ENCODE assay signal across 12 mouse cellular contexts in the genomic region with DNA sequence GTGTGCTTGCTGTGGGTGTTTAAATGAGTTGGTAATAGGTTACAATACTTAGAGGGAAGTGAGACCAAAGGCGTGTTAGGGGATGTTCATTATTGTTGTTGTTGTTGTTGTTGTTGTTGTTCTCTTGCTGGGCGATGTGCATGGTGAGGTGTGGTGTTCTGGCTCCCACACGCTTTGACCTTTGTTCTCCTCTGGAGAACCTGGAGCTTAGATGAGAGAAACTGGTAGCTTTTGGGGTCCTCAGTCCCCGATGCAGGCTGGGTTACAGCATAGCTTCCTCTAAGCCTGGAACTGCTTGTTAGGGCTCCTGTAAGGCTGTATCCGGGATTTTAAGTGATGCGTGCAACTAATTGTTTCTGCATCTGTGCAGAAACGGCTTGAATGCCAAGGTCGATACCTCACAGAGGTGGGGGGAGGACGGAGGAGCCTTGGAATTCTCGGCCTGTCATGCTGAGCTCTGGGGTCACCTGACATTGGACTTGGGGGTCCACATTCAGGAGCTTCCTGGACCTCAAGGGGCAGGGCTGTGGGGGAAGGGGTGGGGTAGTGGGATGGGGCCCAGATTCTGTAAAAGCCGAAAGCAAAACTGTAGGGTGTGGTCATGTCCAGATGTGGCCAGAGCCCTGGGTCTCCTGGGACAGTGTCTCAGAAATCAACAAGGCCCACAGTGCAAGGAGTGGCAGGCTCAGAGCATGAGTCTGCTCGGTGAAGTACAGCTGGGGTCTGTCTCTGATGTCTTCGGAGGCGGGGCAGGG. TPM values are rescaled to one million over a fixed set of nuclear protein-coding genes. Genes with fewer than 3 reads are reported as not detected.
A peak's percentile ranks its signal among the peaks of the same experiment; 100 is the strongest.
DNase-seq lines count a peak whose midpoint lies in the region; ATAC-seq and TF ChIP-seq lines count a peak whose summit lies in the region.
"Had no signal": no experiment of that assay in that cellular context is flagged by ENCODE, and none has a peak within 500 bp of the region (broad histone marks: within the 10 kb centered on the region; RNA-seq: fewer than 3 reads in every experiment).

No protein-coding gene starts in this region.

- H3K27me3 ChIP-seq in megakaryocyte, embryonic 14.5 days (replicated peaks), result peaks cover 42% of the 10 kb centered on the region
- H3K27me3 ChIP-seq in heart, postnatal 0 days (ENCODE audit: control insufficient read depth, insufficient read depth, low read length), result peaks cover 11% of the 10 kb centered on the region
- 0 out of 2 replicates have a peak, but pooled peaks cover 2% of the 10 kb centered on the region for H3K27me3 ChIP-seq in stomach, postnatal 0 days (ENCODE audit: control insufficient read depth, insufficient read depth, low read length)

- peaks cover 81% of the 10 kb centered on the region for H3K4me1 ChIP-seq in megakaryocyte, embryonic 14.5 days
- H3K4me1 ChIP-seq in heart, postnatal 0 days (ENCODE audit: control insufficient read depth, insufficient read depth), result 0 out of 2 replicates have a peak, but pooled peaks cover 19% of the 10 kb centered on the region
- H3K4me1 ChIP-seq in stomach, postnatal 0 days (replicated peaks; ENCODE audit: control insufficient read depth, insufficient read depth), result no peaks in the 10 kb centered on the region

- DNase-seq in MN1 (ENCODE audit: low spot score), result peak; percentile 67
- DNase-seq in heart, postnatal 0 days (ENCODE audit: low spot score), result no peak
- no peak for DNase-seq in stomach, postnatal 0 days (ENCODE audit: low spot score)
- DNase-seq in retina, postnatal 1 day, result no peak
- DNase-seq in kidney, postnatal 36 days, result no peak
- DNase-seq: cerebellum, adult 9-11 months; kidney, adult 11 months; layer of hippocampus, postnatal 36 days; right cerebral cortex, adult 18-20 months had no signal

- H3K36me3 ChIP-seq in megakaryocyte, embryonic 14.5 days (replicated peaks; ENCODE audit: low read length), result peaks cover 22% of the 10 kb centered on the region
- H3K36me3 ChIP-seq in heart, postnatal 0 days (replicated peaks; ENCODE audit: control insufficient read depth, insufficient read depth, low read length), result no peaks in the 10 kb centered on the region
- no peaks in the 10 kb centered on the region for H3K36me3 ChIP-seq in stomach, postnatal 0 days (ENCODE audit: control insufficient read depth, insufficient read depth, low read length)

- H3K4me3 ChIP-seq in megakaryocyte, embryonic 14.5 days (replicated peaks), result peak overlapping the region; percentile 11
- H3K4me3 ChIP-seq in heart, postnatal 0 days (ENCODE audit: low read depth, low read length), result no peak overlapping the region
- H3K4me3 ChIP-seq in stomach, postnatal 0 days (ENCODE audit: low read depth, low read length), result no peak overlapping the region

- ATAC-seq in megakaryocyte, adult 5-6 weeks (ENCODE audit: poor library complexity, severe bottlenecking), result no peak
- ATAC-seq in heart, postnatal 0 days (ENCODE audit: insufficient read depth, low read depth), result 0 out of 2 replicates have a peak, but pooled peaks have one; percentile 20
- peak; percentile 6; the same call in 1 of the 2 replicates for ATAC-seq in stomach, postnatal 0 days (ENCODE audit: low FRiP score, low TSS enrichment)

- TF ChIP-seq CTCF in heart, postnatal 0 days (IDR thresholded peaks at IDR 0.05; ENCODE audit: low read depth), result no peak
- no peak for TF ChIP-seq CTCF in stomach, postnatal 0 days (IDR thresholded peaks at IDR 0.05; ENCODE audit: low read depth)

- 68% methylated on average over 14 of the region's 14 CpGs for WGBS in heart, postnatal 0 days
- WGBS in stomach, postnatal 0 days, result 69% methylated on average over 14 of the region's 14 CpGs

- H3K27ac ChIP-seq in heart, postnatal 0 days (ENCODE audit: low read depth), result no peak overlapping the region
- no peak overlapping the region for H3K27ac ChIP-seq in stomach, postnatal 0 days (replicated peaks)

- no peak overlapping the region for H3K9ac ChIP-seq in heart, postnatal 0 days (replicated peaks; ENCODE audit: low read depth, low read length)
- no peak overlapping the region for H3K9ac ChIP-seq in stomach, postnatal 0 days (ENCODE audit: low read length)

- 0 out of 2 replicates have a peak overlapping the region, but pooled peaks have one; percentile 20 for H3K4me2 ChIP-seq in heart, postnatal 0 days (ENCODE audit: low read depth, low read length)
- no peak overlapping the region for H3K4me2 ChIP-seq in stomach, postnatal 0 days (replicated peaks; ENCODE audit: low read depth)

- H3K9me3 ChIP-seq in megakaryocyte, embryonic 14.5 days, result no peaks in the 10 kb centered on the region
- no peaks in the 10 kb centered on the region for H3K9me3 ChIP-seq in heart, postnatal 0 days (replicated peaks; ENCODE audit: control insufficient read depth, low read length)
- no peaks in the 10 kb centered on the region for H3K9me3 ChIP-seq in stomach, postnatal 0 days (ENCODE audit: control insufficient read depth, low read length)

- no peak for TF ChIP-seq EP300 in heart, postnatal 0 days (IDR thresholded peaks at IDR 0.05; ENCODE audit: low read depth)
- TF ChIP-seq EP300 in stomach, postnatal 0 days (optimal IDR thresholded peaks at IDR 0.05), result no peak

RNA-seq across cellular contexts. Expression of gene Fmnl1, which starts 5.0 kb away (rescaled TPM):
- polyA plus RNA-seq in megakaryocyte, embryonic 14.5 days (2012; ENCODE audit: insufficient read depth, low replicate concordance), result 25.5 and 36.6 TPM in 2 replicates
- total RNA-seq in megakaryocyte, adult 5-6 weeks (2015), result 387 and 407 TPM in 2 replicates
- 126 and 152 TPM in 2 replicates for total RNA-seq in megakaryocyte, adult 5-6 weeks (2017)
- 2.2 and 3.4 TPM in 2 replicates for total RNA-seq in heart, postnatal 0 days (2014; rRNA removed; ENCODE audit: low replicate concordance)
- polyA plus RNA-seq in heart, postnatal 0 days (2015; fragmentation: Nextera tagmentation; extraction: Ambion mirVana), result 0.91 and 1.1 TPM in 2 replicates
- 0.86 and 1.1 TPM in 2 replicates for polyA plus RNA-seq in stomach, postnatal 0 days (2015; fragmentation: Nextera tagmentation; extraction: Ambion mirVana)

RNA-seq across cellular contexts. Expression of gene 1700023F06Rik, which starts 32.5 kb away (rescaled TPM):
- not detected in 2 replicates for polyA plus RNA-seq in megakaryocyte, embryonic 14.5 days (2012; ENCODE audit: insufficient read depth, low replicate concordance)
- not detected in 2 replicates for total RNA-seq in megakaryocyte, adult 5-6 weeks (2015)
- not detected in 2 replicates for total RNA-seq in megakaryocyte, adult 5-6 weeks (2017)
- not detected in 2 replicates for total RNA-seq in heart, postnatal 0 days (2014; rRNA removed; ENCODE audit: low replicate concordance)
- 0.10 TPM in 1 of 2 replicates, not detected in the other for polyA plus RNA-seq in heart, postnatal 0 days (2015; fragmentation: Nextera tagmentation; extraction: Ambion mirVana)
- polyA plus RNA-seq in stomach, postnatal 0 days (2015; fragmentation: Nextera tagmentation; extraction: Ambion mirVana), result 1.0 and 1.7 TPM in 2 replicates

RNA-seq across cellular contexts. Expression of gene Spata32, which starts 42.4 kb away (rescaled TPM):
- polyA plus RNA-seq in megakaryocyte, embryonic 14.5 days (2012; ENCODE audit: insufficient read depth, low replicate concordance), result not detected in 2 replicates
- not detected in 2 replicates for total RNA-seq in megakaryocyte, adult 5-6 weeks (2015)
- not detected in 2 replicates for total RNA-seq in megakaryocyte, adult 5-6 weeks (2017)
- not detected in 2 replicates for total RNA-seq in heart, postnatal 0 days (2014; rRNA removed; ENCODE audit: low replicate concordance)
- not detected in 2 replicates for polyA plus RNA-seq in heart, postnatal 0 days (2015; fragmentation: Nextera tagmentation; extraction: Ambion mirVana)
- not detected in 2 replicates for polyA plus RNA-seq in stomach, postnatal 0 days (2015; fragmentation: Nextera tagmentation; extraction: Ambion mirVana)
- polyA plus RNA-seq: lung, embryonic 16.5 days had no signal

RNA-seq across cellular contexts. Expression of gene Hexim2, which starts 43.6 kb away (rescaled TPM):
- 73.5 and 168 TPM in 2 replicates for polyA plus RNA-seq in megakaryocyte, embryonic 14.5 days (2012; ENCODE audit: insufficient read depth, low replicate concordance)
- 0.25 and 1.8 TPM in 2 replicates for total RNA-seq in megakaryocyte, adult 5-6 weeks (2015)
- 1.0 and 2.1 TPM in 2 replicates for total RNA-seq in megakaryocyte, adult 5-6 weeks (2017)
- total RNA-seq in heart, postnatal 0 days (2014; rRNA removed; ENCODE audit: low replicate concordance), result 1.6 and 1.7 TPM in 2 replicates
- 4.2 and 4.9 TPM in 2 replicates for polyA plus RNA-seq in heart, postnatal 0 days (2015; fragmentation: Nextera tagmentation; extraction: Ambion mirVana)
- polyA plus RNA-seq in stomach, postnatal 0 days (2015; fragmentation: Nextera tagmentation; extraction: Ambion mirVana), result 3.7 and 4.4 TPM in 2 replicates

RNA-seq across cellular contexts. Expression of gene Hexim1, which starts 59.8 kb away (rescaled TPM):
- polyA plus RNA-seq in megakaryocyte, embryonic 14.5 days (2012; ENCODE audit: insufficient read depth, low replicate concordance), result 24.4 and 98.1 TPM in 2 replicates
- 10.1 TPM in 2 replicates for total RNA-seq in megakaryocyte, adult 5-6 weeks (2015)
- 17.0 and 24.6 TPM in 2 replicates for total RNA-seq in megakaryocyte, adult 5-6 weeks (2017)
- total RNA-seq in heart, postnatal 0 days (2014; rRNA removed; ENCODE audit: low replicate concordance), result 9.0 and 11.0 TPM in 2 replicates
- 3.2 and 3.3 TPM in 2 replicates for polyA plus RNA-seq in heart, postnatal 0 days (2015; fragmentation: Nextera tagmentation; extraction: Ambion mirVana)
- polyA plus RNA-seq in stomach, postnatal 0 days (2015; fragmentation: Nextera tagmentation; extraction: Ambion mirVana), result 3.8 and 4.1 TPM in 2 replicates

Comparison
In these comparisons a context has a peak if more than half of its experiments do, and no peak if none do; other contexts are left out.
1. RNA of gene Fmnl1, which starts 5.0 kb away (polyA plus RNA-seq): 25.5 to 36.6 TPM in megakaryocyte, embryonic 14.5 days; 0.91 to 1.1 TPM in heart, postnatal 0 days and 0.86 to 1.1 TPM in stomach, postnatal 0 days; every median in the first group is over 10 times any median in the second.